Mouse (Mus musculus) fat pad, adult 2 months (tissue): Measurements from ENCODE around the gene Ctse.

Source experiments
- DNase-seq: peaks from one replicate; pipeline ENCODE4 v3.0.0-alpha.2; 2011; ENCODE audit warnings: low read depth, low spot score; ENCODE audit errors: extremely low read depth

The Ctse gene

DNA sequence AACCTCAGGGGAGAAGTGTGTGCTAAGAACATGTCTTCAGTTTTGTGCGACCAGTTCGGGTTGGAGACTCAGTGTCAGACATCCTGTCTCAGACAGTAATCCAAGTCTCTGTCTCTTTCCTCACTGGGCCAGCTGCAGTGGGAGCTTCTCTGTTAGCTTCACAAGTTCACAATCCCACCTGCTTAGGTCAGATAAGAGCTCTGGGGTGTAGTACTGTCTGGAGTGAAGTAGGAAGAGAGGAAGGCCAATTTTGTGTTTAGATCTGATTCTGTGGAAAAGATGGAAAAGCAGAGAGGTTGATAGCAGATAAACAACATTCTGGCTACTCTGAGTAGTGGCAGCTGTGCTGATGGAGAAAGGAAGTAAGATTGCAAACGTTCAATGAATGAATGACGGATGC is 61.5 kb downstream of the Ctse start:
- no peak for DNase-seq

DNA sequence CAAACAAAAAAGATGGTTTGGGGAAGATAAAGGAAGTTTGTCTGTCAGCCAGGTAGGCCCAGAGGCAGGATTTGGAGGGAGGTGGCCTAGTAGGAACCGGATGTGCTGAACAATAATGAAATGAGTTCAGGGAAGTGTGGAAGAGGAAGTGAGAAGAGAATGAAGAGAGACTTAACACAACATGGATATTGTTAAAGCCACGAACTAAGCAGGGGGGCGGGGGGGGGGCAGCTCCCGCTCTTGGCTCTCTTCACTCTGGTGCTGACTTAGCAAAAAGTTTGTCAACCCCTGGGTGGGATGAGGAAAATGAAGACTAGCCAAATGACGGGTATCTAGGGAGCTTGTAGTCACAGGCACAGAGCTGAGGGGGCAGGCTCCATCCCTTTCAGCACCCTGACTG is 62.3 kb downstream of the Ctse start:
- DNase-seq, result no peak

DNA sequence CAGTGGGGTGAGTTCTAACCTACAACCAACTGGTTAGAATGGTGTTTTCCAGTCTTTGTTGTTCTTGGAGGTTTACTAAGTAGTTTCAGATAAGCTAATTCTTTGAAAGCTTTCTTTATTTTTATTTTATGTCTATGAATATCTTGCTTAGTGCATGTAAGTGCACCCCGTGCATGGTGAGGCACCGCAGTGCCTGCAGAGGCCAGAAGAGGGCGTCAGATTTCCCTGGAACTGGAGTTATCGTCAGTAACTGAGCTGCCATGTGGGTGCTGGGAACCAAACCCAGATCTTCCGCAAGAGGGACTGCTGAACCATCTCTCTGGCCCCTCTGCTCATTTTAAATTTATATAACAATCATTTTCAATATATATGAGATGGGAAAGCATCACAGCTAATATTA is 63.3 kb downstream of the Ctse start:
- no peak for DNase-seq

DNA sequence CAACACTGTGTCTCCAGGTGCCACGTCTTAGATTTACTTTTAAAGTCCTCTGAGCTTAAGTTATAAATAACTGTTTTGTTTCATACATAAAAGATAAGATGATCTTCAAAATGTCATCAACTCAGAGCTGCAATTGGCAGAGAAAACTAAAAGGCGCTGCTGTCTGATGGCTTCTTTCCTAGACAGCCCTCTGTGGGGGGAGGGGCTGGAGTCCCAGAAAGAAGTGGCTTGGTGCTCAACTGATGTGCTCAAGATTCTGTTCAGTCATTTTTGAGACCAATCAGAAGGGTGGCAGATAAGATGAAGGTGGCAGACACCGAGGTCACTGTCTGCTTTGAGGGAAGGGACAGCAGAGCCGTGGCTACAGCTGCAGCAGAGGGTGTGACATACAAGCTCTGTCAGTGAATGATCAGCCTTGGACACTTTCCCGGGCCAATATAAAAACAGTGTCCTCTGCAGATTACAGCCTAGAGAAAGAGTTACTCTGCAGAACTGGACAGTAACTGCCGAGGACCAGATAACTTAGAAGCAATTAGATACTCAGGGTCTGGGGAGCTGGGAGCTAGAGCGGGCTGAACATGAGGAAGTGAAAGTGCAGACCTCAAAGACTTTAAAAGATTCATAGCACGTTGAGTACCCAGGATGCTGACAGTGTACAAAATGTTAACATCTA is 64.1 kb downstream of the Ctse start:
- no peak for DNase-seq

DNA sequence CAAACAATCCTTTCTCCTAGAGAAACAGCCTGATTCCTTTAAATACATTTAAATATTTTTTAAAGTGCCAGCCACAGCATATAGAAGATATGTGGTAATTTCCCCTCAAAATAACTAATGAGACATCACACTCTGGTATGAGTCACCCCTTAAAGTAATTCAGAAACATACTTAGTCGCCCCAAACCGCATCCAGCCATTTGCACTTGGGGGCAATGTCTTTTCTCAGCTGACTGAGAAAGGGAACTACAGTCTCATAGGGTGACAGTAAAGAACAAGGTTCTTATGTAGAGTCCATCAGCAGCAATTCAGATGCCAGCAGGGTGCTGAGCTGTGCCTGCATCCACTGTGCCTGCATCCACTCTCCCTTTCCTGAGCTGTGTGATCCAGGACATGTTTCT is 65.4 kb downstream of the Ctse start:
- no peak for DNase-seq

DNA sequence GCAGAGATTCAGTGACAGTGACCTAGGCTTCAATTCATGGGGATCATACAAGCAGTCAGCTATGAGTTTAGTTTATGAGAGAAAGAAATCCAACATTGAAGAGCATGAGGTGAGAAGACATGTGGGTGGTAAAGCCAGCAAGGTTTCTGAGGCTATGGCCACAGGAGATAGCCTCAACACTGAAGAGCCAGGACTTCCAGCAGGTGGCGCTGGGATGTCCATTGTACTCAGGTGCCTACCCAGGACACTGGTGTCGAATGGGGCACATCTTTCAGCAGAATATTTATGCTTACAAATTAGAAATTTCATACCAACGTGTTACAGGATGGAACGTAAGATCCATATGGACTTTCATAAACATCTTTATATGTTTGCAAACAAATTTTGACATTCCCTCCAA is 70.2 kb downstream of the Ctse start:
- no peak for DNase-seq

DNA sequence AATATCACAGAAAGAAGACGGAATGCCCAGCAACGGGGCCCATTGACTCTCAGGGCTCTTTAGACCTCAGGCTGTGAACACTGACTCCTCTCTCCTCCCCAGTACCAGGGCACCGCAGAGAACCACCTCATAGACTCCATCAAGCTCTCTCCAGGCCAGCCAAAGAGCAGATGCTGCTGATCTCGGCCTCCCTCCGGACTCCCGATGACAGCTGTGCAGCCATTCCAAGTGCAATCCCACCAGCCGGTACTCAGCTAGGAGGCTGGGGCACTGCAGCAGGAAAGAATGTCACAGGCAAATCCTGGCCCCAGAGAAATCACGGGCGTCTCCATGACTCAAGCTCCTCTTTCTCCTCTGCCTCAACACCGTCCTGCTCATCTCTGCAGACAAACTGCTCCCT is 73.4 kb downstream of the Ctse start:
- no peak for DNase-seq

DNA sequence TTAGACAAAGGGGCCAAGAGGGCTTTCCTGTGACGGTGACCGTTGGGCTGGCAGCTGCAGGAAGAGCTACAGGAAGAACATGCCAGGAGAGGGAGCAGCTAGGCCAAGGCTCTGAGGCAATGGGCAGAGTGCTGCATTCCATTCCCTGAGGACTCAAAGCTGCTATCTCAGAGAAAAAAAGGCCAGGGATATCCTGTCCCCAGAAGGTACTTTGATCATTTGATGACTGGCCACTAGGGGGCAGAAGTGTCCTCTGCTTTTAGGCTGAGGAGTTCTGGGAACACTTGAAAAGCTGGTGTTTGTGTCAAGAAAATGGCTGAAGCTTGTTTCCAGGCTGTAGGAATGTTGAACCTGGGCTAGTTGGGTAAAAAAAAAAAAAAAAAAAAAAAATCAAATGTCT is 74.3 kb downstream of the Ctse start:
- DNase-seq, result no peak

DNA sequence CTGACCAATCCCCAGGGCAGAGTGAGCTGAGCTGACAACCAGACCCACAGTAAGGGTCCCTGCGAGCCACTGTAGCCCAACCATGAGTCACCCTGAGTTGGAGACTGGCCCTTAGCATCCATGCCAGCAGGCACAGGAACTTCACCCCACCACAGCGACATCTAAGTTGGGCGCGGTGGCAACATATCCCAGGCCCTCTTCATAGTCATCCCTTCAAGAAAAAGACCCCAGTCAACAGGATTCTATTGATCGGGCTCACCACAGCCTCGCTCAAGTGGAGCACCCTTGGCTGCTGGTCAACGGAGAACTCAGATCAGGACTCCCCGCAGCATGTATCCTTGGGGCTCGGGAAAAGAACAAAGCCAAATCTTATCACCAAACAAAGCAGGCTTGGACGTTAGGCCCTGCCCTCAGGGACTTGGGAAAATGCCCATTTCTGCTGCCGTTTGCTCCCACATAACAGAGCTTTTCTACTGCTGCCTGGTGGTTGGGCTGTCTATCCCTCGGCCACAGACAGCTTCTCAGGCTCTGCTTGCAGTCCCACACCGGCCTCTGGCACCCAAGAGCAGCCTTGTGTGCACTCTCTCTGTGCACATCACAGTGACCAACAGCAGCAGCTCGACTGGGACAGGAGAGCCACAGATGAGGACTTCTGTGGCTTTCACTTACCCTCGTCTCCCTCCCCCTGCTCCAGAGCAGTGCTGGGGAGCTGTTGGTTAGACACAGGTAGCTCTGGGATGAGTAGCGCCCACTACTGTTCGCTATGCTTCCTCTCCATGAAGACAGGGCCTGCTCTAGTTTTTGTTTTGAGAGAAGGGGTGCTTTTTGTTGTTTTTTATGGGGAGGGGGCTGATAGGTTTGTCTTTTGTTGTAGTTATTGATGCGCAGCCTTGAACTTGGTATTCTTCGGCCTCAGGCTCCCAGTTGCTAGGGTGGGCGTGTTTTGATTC is 76.6 kb downstream of the Ctse start:
- no peak for DNase-seq

DNA sequence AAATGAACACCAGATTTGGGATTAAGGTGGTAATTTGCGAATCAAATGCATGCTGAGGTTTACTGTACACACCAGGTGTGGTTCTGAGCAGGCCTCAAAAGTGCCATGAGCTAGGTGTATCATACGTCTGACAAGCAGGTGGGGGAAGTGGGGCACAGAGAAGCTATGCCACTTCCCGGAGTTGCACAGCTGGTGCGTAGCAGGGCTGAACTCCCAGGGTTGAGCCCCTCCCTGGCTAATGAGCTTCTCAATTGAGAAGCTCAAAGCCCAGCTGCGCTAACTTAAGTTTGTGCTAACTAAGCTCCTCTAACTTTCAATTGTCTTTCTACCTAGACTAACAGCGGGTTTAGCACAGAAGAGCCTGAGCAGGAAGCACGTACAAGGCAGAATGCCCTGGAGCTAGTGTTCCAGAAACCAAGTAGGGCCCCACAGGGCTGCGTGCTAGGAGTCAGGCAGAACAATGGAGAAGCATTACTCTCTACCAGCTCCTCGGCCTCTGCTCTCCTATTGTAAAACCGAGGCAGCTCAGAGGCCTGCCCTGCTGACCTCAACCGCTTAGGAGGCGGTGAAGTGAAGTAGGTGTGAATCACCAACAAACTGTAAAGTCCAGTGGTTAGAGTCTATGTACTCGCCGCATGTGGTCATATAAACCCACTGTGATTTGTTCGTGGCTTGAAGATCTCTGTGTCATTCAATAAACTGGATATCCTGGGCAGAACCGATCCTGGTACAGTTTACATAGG is 81.0 kb downstream of the Ctse start:
- DNase-seq, result no peak

DNA sequence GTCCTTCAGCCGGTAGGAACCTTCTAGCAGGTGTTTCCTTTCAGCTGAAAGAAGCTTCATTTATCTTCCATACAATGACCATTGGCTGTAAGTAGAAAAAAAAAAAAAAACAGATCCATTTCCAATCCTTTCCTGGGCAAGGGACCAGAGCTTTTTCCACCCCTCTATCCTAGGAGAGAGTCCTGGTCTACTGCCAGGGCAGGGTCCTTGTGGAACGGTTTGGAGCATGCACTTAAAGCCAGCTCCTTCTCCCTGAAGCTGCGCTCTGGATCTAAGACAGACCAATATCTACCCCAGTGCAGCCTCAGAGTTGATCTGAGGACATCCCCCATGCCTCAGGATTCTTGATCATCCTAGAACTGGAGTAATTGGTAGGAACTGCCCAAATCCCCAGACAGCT is 83.9 kb downstream of the Ctse start:
- DNase-seq, result no peak

DNA sequence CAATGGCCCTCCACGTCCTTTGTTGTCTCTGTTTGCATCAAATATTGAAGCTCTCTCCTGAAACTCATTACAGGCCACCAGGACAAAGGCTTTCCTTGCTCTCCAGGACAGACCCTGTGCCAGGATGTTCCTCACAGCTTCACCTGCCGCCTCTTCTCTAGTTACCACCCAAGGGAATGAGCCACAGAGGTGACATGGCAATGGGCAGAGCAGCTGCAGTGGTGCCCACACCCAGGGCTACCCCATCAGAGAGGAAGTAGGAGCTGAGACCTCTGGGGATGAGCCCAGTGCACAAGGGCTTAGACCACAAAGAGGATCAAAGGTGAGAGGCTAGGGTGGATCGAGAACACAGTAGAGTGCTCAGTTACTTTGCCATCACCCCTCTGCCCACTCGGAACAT is 85.4 kb downstream of the Ctse start:
- no peak for DNase-seq
